In genomic region chr17:8183815-8184214, GRCm38 (mm10) we compare ENCODE assay signal across 25 mouse cellular contexts. TPM values are rescaled to one million over a fixed set of nuclear protein-coding genes. Genes with fewer than 3 reads are reported as not detected.
DNase-seq lines count a peak whose midpoint lies in the region; ATAC-seq lines count a peak whose summit lies in the region.
"Had no signal": no experiment of that assay in that cellular context is flagged by ENCODE, and none has a peak within 500 bp of the region (broad histone marks: within the 10 kb centered on the region; RNA-seq: fewer than 3 reads in every experiment).

No protein-coding gene starts in this region.

- H3K9me3 ChIP-seq in heart, embryonic 12.5 days (replicated peaks), result no peaks in the 10 kb centered on the region
- H3K9me3 ChIP-seq in heart, embryonic 13.5 days, result no peaks in the 10 kb centered on the region
- H3K9me3 ChIP-seq in heart, embryonic 16.5 days (replicated peaks; ENCODE audit: control insufficient read depth, low read length), result no peaks in the 10 kb centered on the region
- no peaks in the 10 kb centered on the region for H3K9me3 ChIP-seq in hindbrain, embryonic 16.5 days (ENCODE audit: control insufficient read depth, low read length)
- H3K9me3 ChIP-seq: embryonic facial prominence, embryonic 13.5 days; forebrain, embryonic 13.5 days; hindbrain, embryonic 15.5 days had no signal

- no peak overlapping the region for H3K9ac ChIP-seq in heart, embryonic 12.5 days
- H3K9ac ChIP-seq in heart, embryonic 13.5 days, result no peak overlapping the region
- H3K9ac ChIP-seq in heart, embryonic 16.5 days (ENCODE audit: low read length), result no peak overlapping the region
- H3K9ac ChIP-seq in hindbrain, embryonic 16.5 days (ENCODE audit: low read depth, low read length), result no peak overlapping the region
- H3K9ac ChIP-seq: embryonic facial prominence, embryonic 13.5 days; forebrain, embryonic 13.5 days; hindbrain, embryonic 15.5 days had no signal

- no peaks in the 10 kb centered on the region for H3K27me3 ChIP-seq in heart, embryonic 12.5 days (replicated peaks)
- H3K27me3 ChIP-seq in heart, embryonic 13.5 days (replicated peaks), result no peaks in the 10 kb centered on the region
- H3K27me3 ChIP-seq in heart, embryonic 16.5 days (ENCODE audit: control insufficient read depth, insufficient read depth, low read length), result no peaks in the 10 kb centered on the region
- H3K27me3 ChIP-seq in hindbrain, embryonic 16.5 days (replicated peaks; ENCODE audit: control insufficient read depth, insufficient read depth, low read length), result no peaks in the 10 kb centered on the region
- H3K27me3 ChIP-seq: embryonic facial prominence, embryonic 13.5 days; forebrain, embryonic 13.5 days; hindbrain, embryonic 15.5 days had no signal

- peaks cover 58% of the 10 kb centered on the region for H3K36me3 ChIP-seq in heart, embryonic 12.5 days
- peaks cover 85% of the 10 kb centered on the region for H3K36me3 ChIP-seq in heart, embryonic 13.5 days
- H3K36me3 ChIP-seq in heart, embryonic 16.5 days (ENCODE audit: control insufficient read depth, insufficient read depth), result peaks cover 28% of the 10 kb centered on the region
- H3K36me3 ChIP-seq in hindbrain, embryonic 16.5 days (ENCODE audit: control insufficient read depth, insufficient read depth, low read length), result peaks cover 23% of the 10 kb centered on the region

- ATAC-seq in heart, embryonic 12.5 days (ENCODE audit: insufficient number of reproducible peaks, low FRiP score), result no peak
- ATAC-seq in heart, embryonic 13.5 days (ENCODE audit: extremely low read depth, insufficient number of reproducible peaks, low FRiP score, low TSS enrichment), result no peak
- ATAC-seq in heart, embryonic 16.5 days (replicated peaks; ENCODE audit: extremely low read depth, insufficient read depth, low FRiP score), result peak; percentile 52; the same call in 1 of the 2 replicates
- ATAC-seq in hindbrain, embryonic 16.5 days, result no peak
- no peak for ATAC-seq in activated CD4-positive, CD25-positive, alpha-beta regulatory T cell, adult 4 months
- ATAC-seq: forebrain, embryonic 13.5 days; inflammation-experienced regulatory T-cells, adult 6 months; intestine, postnatal 0 days had no signal

- peak; percentile 89 for DNase-seq in heart, adult 11 months
- DNase-seq in heart, postnatal 36 days, result no peak
- DNase-seq in heart, postnatal 4 days, result no peak
- DNase-seq: adrenal gland, postnatal 14 days; cerebellum, adult 18-20 months; cerebellum, adult 9-11 months; cerebellum, postnatal 36 days; gastrocnemius, adult 2 months; gastrocnemius, postnatal 36 days had no signal

- H3K4me1 ChIP-seq in heart, embryonic 12.5 days (replicated peaks), result peaks cover 20% of the 10 kb centered on the region
- peaks cover 21% of the 10 kb centered on the region for H3K4me1 ChIP-seq in heart, embryonic 13.5 days
- peaks cover 13% of the 10 kb centered on the region for H3K4me1 ChIP-seq in heart, embryonic 16.5 days (ENCODE audit: control insufficient read depth, insufficient read depth, low read length)
- no peaks in the 10 kb centered on the region for H3K4me1 ChIP-seq in hindbrain, embryonic 16.5 days (ENCODE audit: control insufficient read depth, insufficient read depth, low read depth, low read length)
- H3K4me1 ChIP-seq: embryonic facial prominence, embryonic 13.5 days; forebrain, embryonic 13.5 days; hindbrain, embryonic 15.5 days had no signal

- H3K4me2 ChIP-seq in heart, embryonic 12.5 days, result no peak overlapping the region
- H3K4me2 ChIP-seq in heart, embryonic 13.5 days, result no peak overlapping the region
- H3K4me2 ChIP-seq in heart, embryonic 16.5 days (ENCODE audit: low read depth, low read length), result no peak overlapping the region
- no peak overlapping the region for H3K4me2 ChIP-seq in hindbrain, embryonic 16.5 days (ENCODE audit: low read length)
- H3K4me2 ChIP-seq: embryonic facial prominence, embryonic 13.5 days; forebrain, embryonic 13.5 days; hindbrain, embryonic 15.5 days had no signal

- 62% methylated on average over 5 of the region's 5 CpGs for WGBS in heart, embryonic 12.5 days
- 53% methylated on average over 5 of the region's 5 CpGs for WGBS in heart, embryonic 13.5 days
- WGBS in heart, embryonic 16.5 days, result 59% methylated on average over 5 of the region's 5 CpGs
- 89% methylated on average over 5 of the region's 5 CpGs for WGBS in hindbrain, embryonic 16.5 days

- H3K4me3 ChIP-seq in heart, embryonic 12.5 days, result no peak overlapping the region
- H3K4me3 ChIP-seq in heart, embryonic 13.5 days, result no peak overlapping the region
- H3K4me3 ChIP-seq in heart, embryonic 16.5 days (ENCODE audit: low read length), result no peak overlapping the region
- H3K4me3 ChIP-seq in hindbrain, embryonic 16.5 days (ENCODE audit: low read length), result no peak overlapping the region
- H3K4me3 ChIP-seq: embryonic facial prominence, embryonic 13.5 days; forebrain, embryonic 13.5 days; gastrocnemius, adult 2 months; heart, adult 2 months; hindbrain, embryonic 15.5 days had no signal

- intact Hi-C loops in heart, postnatal 36 days (cut with DNase I), result loop anchor here (5.0 kb wide), 1 partner anchor 127 kb away; no protein-coding TSS in a partner anchor

- H3K27ac ChIP-seq in heart, embryonic 12.5 days (ENCODE audit: poor library complexity, severe bottlenecking), result peak overlapping the region; percentile 53
- H3K27ac ChIP-seq in heart, embryonic 13.5 days (replicated peaks), result peak overlapping the region; percentile 70
- H3K27ac ChIP-seq in heart, embryonic 16.5 days (ENCODE audit: low read length), result peak overlapping the region; percentile 38
- no peak overlapping the region for H3K27ac ChIP-seq in hindbrain, embryonic 16.5 days (ENCODE audit: low read depth, low read length)
- H3K27ac ChIP-seq: embryonic facial prominence, embryonic 13.5 days; forebrain, embryonic 13.5 days; gastrocnemius, adult 2 months; heart, adult 2 months; hindbrain, embryonic 15.5 days had no signal

RNA-seq across cellular contexts. Expression of gene Fgfr1op, which starts 18.5 kb away (rescaled TPM):
- total RNA-seq in heart, postnatal 36 days (2021), result 10 to 100 TPM; 10.9 to 13.2 TPM
- polyA plus RNA-seq in heart, embryonic 12.5 days (2016; fragmentation: Nextera tagmentation; extraction: Ambion mirVana), result 23.1 and 23.8 TPM in 2 replicates
- total RNA-seq in heart, postnatal 4 days (2021), result 10 to 100 TPM; 16.0 to 21.0 TPM
- polyA plus RNA-seq in heart, embryonic 13.5 days (2015; fragmentation: Nextera tagmentation; extraction: Ambion mirVana), result 18.9 and 19.7 TPM in 2 replicates
- 27.4 and 31.0 TPM in 2 replicates for polyA plus RNA-seq in heart, embryonic 16.5 days (2015; fragmentation: Nextera tagmentation; extraction: Ambion mirVana)
- polyA plus RNA-seq in hindbrain, embryonic 16.5 days (2015; fragmentation: Nextera tagmentation; extraction: Ambion mirVana), result 31.4 and 32.0 TPM in 2 replicates
- 10 to 100 TPM; 20.7 to 25.4 TPM for polyA plus RNA-seq in activated CD4-positive, CD25-positive, alpha-beta regulatory T cell, adult 4 months (2017; shearing (Covaris generic))

RNA-seq across cellular contexts. Expression of gene Rnaset2a, which starts 35.9 kb away (rescaled TPM):
- total RNA-seq in heart, postnatal 36 days (2021), result 10 to 100 TPM; 27.4 to 27.5 TPM
- 35.3 and 36.2 TPM in 2 replicates for polyA plus RNA-seq in heart, embryonic 12.5 days (2016; fragmentation: Nextera tagmentation; extraction: Ambion mirVana)
- total RNA-seq in heart, postnatal 4 days (2021), result 10 to 100 TPM; 22.8 to 23.0 TPM
- 35.4 and 37.6 TPM in 2 replicates for polyA plus RNA-seq in heart, embryonic 13.5 days (2015; fragmentation: Nextera tagmentation; extraction: Ambion mirVana)
- 31.0 and 33.9 TPM in 2 replicates for polyA plus RNA-seq in heart, embryonic 16.5 days (2015; fragmentation: Nextera tagmentation; extraction: Ambion mirVana)
- 18.2 and 19.4 TPM in 2 replicates for polyA plus RNA-seq in hindbrain, embryonic 16.5 days (2015; fragmentation: Nextera tagmentation; extraction: Ambion mirVana)
- polyA plus RNA-seq in activated CD4-positive, CD25-positive, alpha-beta regulatory T cell, adult 4 months (2017; shearing (Covaris generic)), result 10 to 100 TPM; 50.4 to 72.2 TPM

RNA-seq across cellular contexts. Expression of gene Gm49673, which starts 36.2 kb away (rescaled TPM):
- total RNA-seq in heart, postnatal 36 days (2021), result not detected
- polyA plus RNA-seq in heart, embryonic 12.5 days (2016; fragmentation: Nextera tagmentation; extraction: Ambion mirVana), result not detected in 2 replicates
- total RNA-seq in heart, postnatal 4 days (2021), result under 1 TPM in 1 of 2 experiments, not detected in 1; 0.12 TPM
- polyA plus RNA-seq in heart, embryonic 13.5 days (2015; fragmentation: Nextera tagmentation; extraction: Ambion mirVana), result not detected in 2 replicates
- not detected in 2 replicates for polyA plus RNA-seq in heart, embryonic 16.5 days (2015; fragmentation: Nextera tagmentation; extraction: Ambion mirVana)
- polyA plus RNA-seq in hindbrain, embryonic 16.5 days (2015; fragmentation: Nextera tagmentation; extraction: Ambion mirVana), result 0.50 TPM in 1 of 2 replicates, not detected in the other
- under 1 TPM; 0.20 to 0.38 TPM for polyA plus RNA-seq in activated CD4-positive, CD25-positive, alpha-beta regulatory T cell, adult 4 months (2017; shearing (Covaris generic))
- total RNA-seq: gastrocnemius, postnatal 36 days; heart, adult 2 months; MEL had no signal
- polyA plus RNA-seq: forebrain, embryonic 13.5 days; heart, adult 2 months; intestine, postnatal 0 days had no signal

RNA-seq across cellular contexts. Expression of gene Ccr6, which starts 52.0 kb away (rescaled TPM):
- total RNA-seq in heart, postnatal 36 days (2021), result not detected
- polyA plus RNA-seq in heart, embryonic 12.5 days (2016; fragmentation: Nextera tagmentation; extraction: Ambion mirVana), result not detected in 2 replicates
- not detected for total RNA-seq in heart, postnatal 4 days (2021)
- not detected in 2 replicates for polyA plus RNA-seq in heart, embryonic 13.5 days (2015; fragmentation: Nextera tagmentation; extraction: Ambion mirVana)
- 0.46 and 0.64 TPM in 2 replicates for polyA plus RNA-seq in heart, embryonic 16.5 days (2015; fragmentation: Nextera tagmentation; extraction: Ambion mirVana)
- not detected in 2 replicates for polyA plus RNA-seq in hindbrain, embryonic 16.5 days (2015; fragmentation: Nextera tagmentation; extraction: Ambion mirVana)
- polyA plus RNA-seq in activated CD4-positive, CD25-positive, alpha-beta regulatory T cell, adult 4 months (2017; shearing (Covaris generic)), result 10 to 100 TPM; 90.9 to 94.0 TPM
- total RNA-seq: adrenal gland, adult 18-20 months; adrenal gland, postnatal 14 days; gastrocnemius, adult 2 months; gastrocnemius, postnatal 36 days; heart, adult 2 months; MEL had no signal
- polyA plus RNA-seq: C2C12; embryonic facial prominence, embryonic 13.5 days; forebrain, embryonic 13.5 days; hindbrain, embryonic 11.5 days; hindbrain, embryonic 15.5 days; kidney, embryonic 14.5 days had no signal
